In the genomic region with DNA sequence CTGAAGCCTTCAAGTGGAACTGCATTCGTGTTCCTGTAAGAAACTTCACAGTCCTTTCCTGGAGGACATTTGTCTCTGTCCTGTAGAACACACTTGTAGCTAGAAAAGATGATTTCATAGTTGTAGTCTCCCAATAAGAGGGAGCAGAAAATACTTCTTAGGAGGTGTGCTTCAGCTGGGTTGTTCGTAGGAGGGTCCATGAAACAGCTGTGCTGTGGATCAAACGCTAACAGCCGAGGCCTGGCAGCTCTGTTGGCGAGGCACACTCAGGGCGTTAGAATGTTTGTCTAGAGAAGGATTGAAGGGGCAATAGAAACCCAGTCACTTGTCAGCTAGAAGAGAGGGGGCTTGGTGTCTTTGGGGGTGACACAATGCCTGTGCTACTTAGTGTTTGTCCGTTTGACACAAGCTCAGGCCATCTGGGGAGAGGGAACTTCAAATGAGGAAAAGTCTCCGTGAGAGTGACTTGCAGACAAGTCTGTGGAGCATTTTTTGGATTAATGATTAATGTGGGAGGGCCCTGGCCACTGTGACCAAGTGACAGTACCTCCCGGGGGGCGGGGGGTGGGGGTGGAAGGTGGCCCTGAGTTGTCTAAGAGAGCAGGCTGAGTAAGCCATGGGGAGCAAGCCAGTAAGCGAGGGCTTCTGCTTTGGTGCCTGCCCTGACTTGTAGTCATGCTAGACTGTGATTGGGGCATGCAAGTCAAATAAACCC, we compare ENCODE assay signal across 15 mouse cellular contexts. TPM values are rescaled to one million over a fixed set of nuclear protein-coding genes. Genes with fewer than 3 reads are reported as not detected.
A peak's percentile ranks its signal among the peaks of the same experiment; 100 is the strongest.
DNase-seq lines count a peak whose midpoint lies in the region; ATAC-seq and TF ChIP-seq lines count a peak whose summit lies in the region.
"Had no signal": no experiment of that assay in that cellular context is flagged by ENCODE, and none has a peak within 500 bp of the region (broad histone marks: within the 10 kb centered on the region; RNA-seq: fewer than 3 reads in every experiment).

No protein-coding gene starts in this region.

- no peaks in the 10 kb centered on the region for H3K9me3 ChIP-seq in heart, embryonic 16.5 days (replicated peaks; ENCODE audit: control insufficient read depth, low read length)
- H3K9me3 ChIP-seq in kidney, postnatal 0 days (replicated peaks; ENCODE audit: low read length), result no peaks in the 10 kb centered on the region
- no peaks in the 10 kb centered on the region for H3K9me3 ChIP-seq in liver, embryonic 16.5 days (replicated peaks; ENCODE audit: control insufficient read depth, low read length)
- H3K9me3 ChIP-seq in stomach, postnatal 0 days (ENCODE audit: control insufficient read depth, low read length), result no peaks in the 10 kb centered on the region
- H3K9me3 ChIP-seq: embryonic facial prominence, embryonic 15.5 days; heart, embryonic 15.5 days; megakaryocyte, embryonic 14.5 days had no signal

- H3K4me3 ChIP-seq in heart, embryonic 16.5 days (ENCODE audit: low read length), result no peak overlapping the region
- H3K4me3 ChIP-seq in kidney, postnatal 0 days (replicated peaks; ENCODE audit: low read depth, low read length), result no peak overlapping the region
- H3K4me3 ChIP-seq in liver, embryonic 16.5 days (ENCODE audit: low read depth, low read length), result no peak overlapping the region
- H3K4me3 ChIP-seq in stomach, postnatal 0 days (ENCODE audit: low read depth, low read length), result no peak overlapping the region
- H3K4me3 ChIP-seq in left cerebral cortex, adult 2 months, result no peak overlapping the region
- H3K4me3 ChIP-seq: embryonic facial prominence, embryonic 15.5 days; heart, embryonic 15.5 days; megakaryocyte, embryonic 14.5 days; myocyte had no signal

- H3K9ac ChIP-seq in heart, embryonic 16.5 days (ENCODE audit: low read length), result no peak overlapping the region
- H3K9ac ChIP-seq in kidney, postnatal 0 days (ENCODE audit: low read depth, low read length), result 0 out of 2 replicates have a peak overlapping the region, but pooled peaks have one; percentile 1
- no peak overlapping the region for H3K9ac ChIP-seq in liver, embryonic 16.5 days (ENCODE audit: low read depth, low read length)
- H3K9ac ChIP-seq in stomach, postnatal 0 days (ENCODE audit: low read length), result no peak overlapping the region
- H3K9ac ChIP-seq: embryonic facial prominence, embryonic 15.5 days; heart, embryonic 15.5 days had no signal

- peaks cover 10% of the 10 kb centered on the region; the same call in 1 of the 2 replicates for H3K36me3 ChIP-seq in heart, embryonic 16.5 days (ENCODE audit: control insufficient read depth, insufficient read depth)
- peaks cover 8% of the 10 kb centered on the region; the same call in 1 of the 2 replicates for H3K36me3 ChIP-seq in kidney, postnatal 0 days (ENCODE audit: insufficient read depth, low read length)
- peaks cover 2% of the 10 kb centered on the region; the same call in 1 of the 2 replicates for H3K36me3 ChIP-seq in liver, embryonic 16.5 days (ENCODE audit: control insufficient read depth, insufficient read depth)
- H3K36me3 ChIP-seq in stomach, postnatal 0 days (ENCODE audit: control insufficient read depth, insufficient read depth, low read length), result no peaks in the 10 kb centered on the region
- H3K36me3 ChIP-seq: heart, embryonic 15.5 days had no signal

- H3K27ac ChIP-seq in heart, embryonic 16.5 days (ENCODE audit: low read length), result peak overlapping the region; percentile 39
- H3K27ac ChIP-seq in kidney, postnatal 0 days, result peak overlapping the region; percentile 85
- H3K27ac ChIP-seq in liver, embryonic 16.5 days (ENCODE audit: low read length), result peak overlapping the region; percentile 31
- H3K27ac ChIP-seq in stomach, postnatal 0 days (replicated peaks), result 0 out of 2 replicates have a peak overlapping the region, but pooled peaks have one; percentile 18
- H3K27ac ChIP-seq in left cerebral cortex, adult 2 months, result no peak overlapping the region
- H3K27ac ChIP-seq: embryonic facial prominence, embryonic 15.5 days; heart, embryonic 15.5 days had no signal

- TF ChIP-seq EP300 in stomach, postnatal 0 days (optimal IDR thresholded peaks at IDR 0.05), result no peak

- 57% methylated on average over 11 of the region's 11 CpGs for WGBS in heart, embryonic 16.5 days
- 28% methylated on average over 11 of the region's 11 CpGs for WGBS in kidney, postnatal 0 days
- WGBS in liver, embryonic 16.5 days (ENCODE audit: insufficient replicate concordance), result 61% methylated on average over 11 of the region's 11 CpGs
- WGBS in stomach, postnatal 0 days, result 52% methylated on average over 11 of the region's 11 CpGs

- H3K4me1 ChIP-seq in heart, embryonic 16.5 days (ENCODE audit: control insufficient read depth, insufficient read depth, low read length), result 0 out of 2 replicates have a peak, but pooled peaks cover 2% of the 10 kb centered on the region
- peaks cover 4% of the 10 kb centered on the region; the same call in 1 of the 2 replicates for H3K4me1 ChIP-seq in kidney, postnatal 0 days (replicated peaks; ENCODE audit: insufficient read depth, low read length)
- no peaks in the 10 kb centered on the region for H3K4me1 ChIP-seq in liver, embryonic 16.5 days (ENCODE audit: control insufficient read depth, low read depth, low read length)
- no peaks in the 10 kb centered on the region for H3K4me1 ChIP-seq in stomach, postnatal 0 days (replicated peaks; ENCODE audit: control insufficient read depth, insufficient read depth)
- H3K4me1 ChIP-seq: embryonic facial prominence, embryonic 15.5 days; heart, embryonic 15.5 days had no signal

- TF ChIP-seq CTCF in kidney, postnatal 0 days (IDR thresholded peaks at IDR 0.05; ENCODE audit: low read depth), result no peak
- TF ChIP-seq CTCF in stomach, postnatal 0 days (IDR thresholded peaks at IDR 0.05; ENCODE audit: low read depth), result no peak
- TF ChIP-seq CTCF in left cerebral cortex, adult 2 months (IDR thresholded peaks at IDR 0.05), result no peak

- H3K27me3 ChIP-seq in heart, embryonic 16.5 days (ENCODE audit: control insufficient read depth, insufficient read depth, low read length), result no peaks in the 10 kb centered on the region
- no peaks in the 10 kb centered on the region for H3K27me3 ChIP-seq in kidney, postnatal 0 days (ENCODE audit: insufficient read depth, low read length)
- H3K27me3 ChIP-seq in liver, embryonic 16.5 days (ENCODE audit: control insufficient read depth, insufficient read depth, low read depth, low read length), result no peaks in the 10 kb centered on the region
- no peaks in the 10 kb centered on the region for H3K27me3 ChIP-seq in stomach, postnatal 0 days (ENCODE audit: control insufficient read depth, insufficient read depth, low read length)
- H3K27me3 ChIP-seq: embryonic facial prominence, embryonic 15.5 days; heart, embryonic 15.5 days; megakaryocyte, embryonic 14.5 days had no signal

- ATAC-seq in heart, embryonic 16.5 days (replicated peaks; ENCODE audit: extremely low read depth, insufficient read depth, low FRiP score), result no peak
- ATAC-seq in kidney, postnatal 0 days (replicated peaks; ENCODE audit: low FRiP score, low read depth), result peak; percentile 76
- peak; percentile 78 for ATAC-seq in liver, embryonic 16.5 days (ENCODE audit: low read depth)
- peak; percentile 54; the same call in 1 of the 2 replicates for ATAC-seq in stomach, postnatal 0 days (ENCODE audit: low FRiP score, low TSS enrichment)

- intact Hi-C loops in heart, postnatal 36 days (cut with DNase I), result no loop called here
- intact Hi-C loops in left cerebral cortex, adult 2 months (cut with DNase I), result no loop called here

- DNase-seq in heart, postnatal 36 days, result no peak
- DNase-seq in kidney, postnatal 0 days (ENCODE audit: low spot score), result peak; percentile 10
- DNase-seq in stomach, postnatal 0 days (ENCODE audit: low spot score), result peak; percentile 39
- DNase-seq in gastrocnemius, postnatal 25 days, result no peak
- no peak for DNase-seq in embryo, embryonic 11 days
- DNase-seq in left cerebral cortex, adult 2 months (ENCODE audit: extremely low spot score in 1 of 2, low spot score in 2 of 2), result no peak
- DNase-seq: cerebellum, adult 9-11 months; left cerebral cortex, postnatal 4 days; thymus, postnatal 14 days had no signal

- H3K4me2 ChIP-seq in heart, embryonic 16.5 days (ENCODE audit: low read depth, low read length), result no peak overlapping the region
- H3K4me2 ChIP-seq in kidney, postnatal 0 days (ENCODE audit: low read length), result no peak overlapping the region
- no peak overlapping the region for H3K4me2 ChIP-seq in liver, embryonic 16.5 days (ENCODE audit: low read depth, low read length)
- no peak overlapping the region for H3K4me2 ChIP-seq in stomach, postnatal 0 days (replicated peaks; ENCODE audit: low read depth)
- H3K4me2 ChIP-seq: embryonic facial prominence, embryonic 15.5 days; heart, embryonic 15.5 days had no signal

RNA-seq across cellular contexts. Expression of gene Arhgap17, which starts 16.1 kb away (rescaled TPM):
- 14.3 and 15.1 TPM in 2 replicates for polyA plus RNA-seq in heart, embryonic 16.5 days (2015; fragmentation: Nextera tagmentation; extraction: Ambion mirVana)
- 10 to 100 TPM; 18.5 to 20.7 TPM for total RNA-seq in heart, postnatal 36 days (2021)
- polyA plus RNA-seq in kidney, postnatal 0 days (2015; fragmentation: Nextera tagmentation; extraction: Ambion mirVana), result 17.6 TPM in 2 replicates
- polyA plus RNA-seq in liver, embryonic 16.5 days (2015; fragmentation: Nextera tagmentation; extraction: Ambion mirVana), result 8.8 and 10.1 TPM in 2 replicates
- polyA plus RNA-seq in stomach, postnatal 0 days (2015; fragmentation: Nextera tagmentation; extraction: Ambion mirVana), result 8.0 and 10.6 TPM in 2 replicates
- total RNA-seq in gastrocnemius, postnatal 25 days (2021), result 10 to 100 TPM; 13.1 to 13.8 TPM
- 10 to 100 TPM; 20.3 to 22.1 TPM for total RNA-seq in left cerebral cortex, adult 2 months (2021)

RNA-seq across cellular contexts. Expression of gene Lcmt1, which starts 16.3 kb away (rescaled TPM):
- 38.5 and 39.8 TPM in 2 replicates for polyA plus RNA-seq in heart, embryonic 16.5 days (2015; fragmentation: Nextera tagmentation; extraction: Ambion mirVana)
- 10 to 100 TPM; 19.3 to 24.8 TPM for total RNA-seq in heart, postnatal 36 days (2021)
- 57.0 and 58.2 TPM in 2 replicates for polyA plus RNA-seq in kidney, postnatal 0 days (2015; fragmentation: Nextera tagmentation; extraction: Ambion mirVana)
- polyA plus RNA-seq in liver, embryonic 16.5 days (2015; fragmentation: Nextera tagmentation; extraction: Ambion mirVana), result 18.4 and 19.8 TPM in 2 replicates
- 27.2 and 27.8 TPM in 2 replicates for polyA plus RNA-seq in stomach, postnatal 0 days (2015; fragmentation: Nextera tagmentation; extraction: Ambion mirVana)
- total RNA-seq in gastrocnemius, postnatal 25 days (2021), result 10 to 100 TPM; 22.9 to 23.9 TPM
- total RNA-seq in left cerebral cortex, adult 2 months (2021), result 10 to 100 TPM; 82.1 to 88.2 TPM

Comparison
In these comparisons a context has a peak if more than half of its experiments do, and no peak if none do; other contexts are left out.
1. DNase-seq: peak in kidney, postnatal 0 days (single experiment) and stomach, postnatal 0 days (single experiment); none in heart, postnatal 36 days (0 of 2), gastrocnemius, postnatal 25 days (single experiment), embryo, embryonic 11 days (single experiment) and left cerebral cortex, adult 2 months (0 of 2).